Mouse (Mus musculus) testis, adult 2 months (tissue): ENCODE results near the gene Ankra2.

Experiments
- CTCF ChIP-seq: fragments of 200-500 bp; IDR thresholded peaks from 2 replicates; pipeline ENCODE4 v1.5.1; 2012; ENCODE audit warnings: low read depth, mild to moderate bottlenecking, inconsistent platforms, low read length, moderate library complexity; ENCODE audit not compliant: control insufficient read depth, insufficient read depth, insufficient replicate concordance
- POLR2A ChIP-seq: fragments of 200-500 bp; IDR thresholded peaks from 2 replicates; pipeline ENCODE4 v1.6.1; 2012; ENCODE audit warnings: low read depth, mild to moderate bottlenecking, inconsistent platforms, low read length, moderate library complexity; ENCODE audit not compliant: control insufficient read depth

DNA sequence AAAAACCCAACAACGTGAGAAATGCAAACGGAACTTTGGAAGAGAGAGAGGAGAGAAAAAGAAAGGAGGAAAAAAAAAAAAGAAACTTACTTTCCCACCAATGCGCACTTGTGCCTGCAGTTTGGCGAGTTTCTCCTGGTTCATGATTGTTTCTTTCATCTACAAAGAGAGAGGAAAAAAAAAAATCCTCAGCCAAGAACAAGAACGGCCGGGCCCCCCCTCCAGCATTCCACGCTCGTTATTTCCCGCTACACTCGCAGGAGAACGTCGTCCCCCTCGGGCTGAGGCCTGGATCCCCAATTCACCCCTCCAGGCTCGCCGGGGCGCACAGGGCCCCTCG lies 53.2 kb downstream of the Ankra2 start:
- TF ChIP-seq CTCF (no peak), POLR2A (peak; percentile 38; the same call in 1 of the 2 replicates)
